Mouse (Mus musculus) limb, embryonic 14.5 days (tissue): ENCODE data around the gene Itga6. TPM values are rescaled to one million over a fixed set of nuclear protein-coding genes. Genes with fewer than 3 reads are reported as not detected.
"Not testable (repeated sequence)": the region's sequence is repeated elsewhere in the genome, so short reads cannot be mapped to it uniquely, and the experiment has no call there.

Source experiments
- ATAC-seq: fragments of 200-750 bp; cut with Nextera tagmentation; 2 replicates; pipeline ENCODE4 v1.8.0; 2017; ENCODE audit warnings: low read depth, moderate number of reproducible peaks, moderate TSS enrichment; ENCODE audit not compliant: low FRiP score
- DNase-seq: peaks from one replicate; pipeline ENCODE4 v3.0.0-alpha.2; 2015; ENCODE audit warnings: low spot score
- H3K27ac ChIP-seq: fragments of 300-500 bp; sonication (generic); replicated peaks from 2 replicates; pipeline ENCODE4 v1.5.1; 2014; ENCODE audit warnings: low read depth, mild to moderate bottlenecking, low read length, moderate library complexity, mixed read lengths
- H3K27me3 ChIP-seq: fragments of 300-500 bp; sonication (generic); 2 replicates; pipeline ENCODE4 v1.6.1; 2014; ENCODE audit warnings: low read length, mixed read lengths; ENCODE audit not compliant: control insufficient read depth, insufficient read depth
- H3K36me3 ChIP-seq: fragments of 300-500 bp; sonication (generic); 2 replicates; pipeline ENCODE4 v1.6.1; 2014; ENCODE audit warnings: mild to moderate bottlenecking, low read length, moderate library complexity, mixed read lengths; ENCODE audit not compliant: control insufficient read depth, insufficient read depth
- H3K4me1 ChIP-seq: fragments of 300-500 bp; sonication (generic); 2 replicates; pipeline ENCODE4 v1.6.1; 2014; ENCODE audit warnings: antibody characterized with exemption, low read length, mixed read lengths; ENCODE audit not compliant: control insufficient read depth, insufficient read depth
- H3K4me2 ChIP-seq: fragments of 300-500 bp; sonication (generic); replicated peaks from 2 replicates; pipeline ENCODE4 v1.6.1; 2014; ENCODE audit warnings: low read depth, mild to moderate bottlenecking, low read length, moderate library complexity; ENCODE audit not compliant: severe bottlenecking
- H3K4me3 ChIP-seq: fragments of 300-500 bp; sonication (generic); replicated peaks from 2 replicates; pipeline ENCODE4 v1.5.1; 2014; ENCODE audit warnings: low read length
- H3K9ac ChIP-seq: fragments of 300-500 bp; sonication (generic); 2 replicates; pipeline ENCODE4 v1.6.1; 2014; ENCODE audit warnings: mild to moderate bottlenecking, low read depth, low read length, moderate library complexity; ENCODE audit not compliant: severe bottlenecking
- H3K9me3 ChIP-seq: fragments of 300-500 bp; sonication (generic); 2 replicates; pipeline ENCODE4 v1.6.1; 2016; ENCODE audit warnings: low read length; ENCODE audit not compliant: control insufficient read depth
- POLR2A ChIP-seq: fragments of 200-500 bp; IDR thresholded peaks from 2 replicates; pipeline ENCODE4 v1.8.0; 2012; ENCODE audit warnings: inconsistent platforms, mild to moderate bottlenecking, moderate library complexity, borderline replicate concordance; ENCODE audit not compliant: insufficient read depth, insufficient read length; ENCODE audit errors: extremely low read depth
- WGBS: fragments of 180-500 bp; shearing (Covaris S2); extraction: QIAGEN DNeasy Blood & Tissue Kit; methylation state at CpG from one replicate; pipeline ENCODE4 v1.1.7; 2014; 5-methylcytosine and 5-hydroxymethylcytosine counted together
- polyA plus RNA-seq, 2 experiments: library from polyadenylated mRNA; depleted of rRNA in 1 of 2; stranded (reverse) in 1 of 2; unstranded in 1 of 2; fragments of >200 nt; fragmentation: Nextera tagmentation in 1 of 2; extraction: Ambion mirVana in 1 of 2; gene quantifications; 2 replicates each; pipeline versions ENCODE4 v1.2.1 to v1.2.3; 2012 to 2014

Itga6 gene
- polyA plus RNA-seq, 2 experiments, result 49.2 to 59.1 TPM

- 91% methylated on average over 13 of the region's 13 CpGs for WGBS
- TF ChIP-seq POLR2A, result no peak
- ATAC-seq, result no peak
These were observed 150.3 kb downstream of the Itga6 start for GRCm38 (mm10) chr2:71895596-71896286.

GRCm38 (mm10) chr2:71897420-71897819, 152.0 kb downstream of the Itga6 start:
- TF ChIP-seq POLR2A, result no peak
- Histone ChIP-seq H3K27ac (no peak overlapping the region), H3K9ac (no peak overlapping the region), H3K27me3 (no peaks in the 10 kb centered on the region), H3K4me1 (no peaks in the 10 kb centered on the region), H3K9me3 (no peaks in the 10 kb centered on the region), H3K4me3 (no peak overlapping the region), H3K36me3 (peaks cover 53% of the 10 kb centered on the region), H3K4me2 (no peak overlapping the region)
- ATAC-seq (no peak), DNase-seq (no peak)
- WGBS, result 71% methylated on average over 12 of the region's 12 CpGs

More at GRCm38 (mm10) chr2:71895596-71896286, 150.3 kb downstream of the Itga6 start:
- no peak overlapping the region for H3K9ac ChIP-seq
- no peak for DNase-seq
- H3K27ac ChIP-seq, result no peak overlapping the region
- no peak overlapping the region for H3K4me3 ChIP-seq
- H3K4me2 ChIP-seq, result no peak overlapping the region
- H3K36me3 ChIP-seq, result peaks cover 58% of the 10 kb centered on the region
- H3K4me1 ChIP-seq, result no peaks in the 10 kb centered on the region
- no peaks in the 10 kb centered on the region for H3K27me3 ChIP-seq
- H3K9me3 ChIP-seq, result no peaks in the 10 kb centered on the region

GRCm38 (mm10) chr2:71898335-71898856, 153.0 kb downstream of the Itga6 start:
- ATAC-seq, result no peak
- no peaks in the 10 kb centered on the region for H3K9me3 ChIP-seq
- no peak overlapping the region for H3K4me2 ChIP-seq
- H3K36me3 ChIP-seq, result peaks cover 43% of the 10 kb centered on the region
- no peak overlapping the region for H3K27ac ChIP-seq
- WGBS, result 65% methylated on average over 8 of the region's 8 CpGs
- no peak for TF ChIP-seq POLR2A
- H3K9ac ChIP-seq, result no peak overlapping the region
- no peaks in the 10 kb centered on the region for H3K4me1 ChIP-seq
- DNase-seq, result peak; percentile 49
- H3K27me3 ChIP-seq, result no peaks in the 10 kb centered on the region
- no peak overlapping the region for H3K4me3 ChIP-seq

- no peaks in the 10 kb centered on the region for H3K9me3 ChIP-seq
- no peaks in the 10 kb centered on the region for H3K27me3 ChIP-seq
- H3K4me1 ChIP-seq, result no peaks in the 10 kb centered on the region
- H3K36me3 ChIP-seq, result peaks cover 33% of the 10 kb centered on the region
- ATAC-seq (no peak), DNase-seq (no peak)
- H3K9ac ChIP-seq, result no peak overlapping the region
- H3K4me2 ChIP-seq, result no peak overlapping the region
- 83% methylated on average over 15 of the region's 15 CpGs for WGBS
- no peak overlapping the region for H3K27ac ChIP-seq
- TF ChIP-seq POLR2A, result no peak
- H3K4me3 ChIP-seq, result no peak overlapping the region
These were observed 154.5 kb downstream of the Itga6 start for GRCm38 (mm10) chr2:71899886-71900285.

GRCm38 (mm10) chr2:71905154-71905553, 159.7 kb downstream of the Itga6 start:
- no peaks in the 10 kb centered on the region for H3K27me3 ChIP-seq
- ATAC-seq, result no peak
- H3K4me2 ChIP-seq, result no peak overlapping the region
- TF ChIP-seq POLR2A, result no peak
- no peak overlapping the region for H3K9ac ChIP-seq
- H3K4me3 ChIP-seq, result no peak overlapping the region
- no peaks in the 10 kb centered on the region for H3K9me3 ChIP-seq
- DNase-seq, result no peak
- no peaks in the 10 kb centered on the region for H3K4me1 ChIP-seq
- H3K27ac ChIP-seq, result no peak overlapping the region
- 85% methylated on average over 7 of the region's 7 CpGs for WGBS
- H3K36me3 ChIP-seq, result peaks cover 12% of the 10 kb centered on the region

- H3K4me3 ChIP-seq, H3K4me2 ChIP-seq, H3K9me3 ChIP-seq, DNase-seq, H3K27ac ChIP-seq, H3K27me3 ChIP-seq, H3K36me3 ChIP-seq, H3K4me1 ChIP-seq, H3K9ac ChIP-seq, ATAC-seq: not testable (repeated sequence)
- WGBS, result 90% methylated on average over 8 of the region's 8 CpGs
These were observed 160.9 kb downstream of the Itga6 start for GRCm38 (mm10) chr2:71906356-71906755.
